Mouse (Mus musculus): ENCODE measurements around the gene Poglut1. TPM values are rescaled to one million over a fixed set of nuclear protein-coding genes. Genes with fewer than 3 reads are reported as not detected.

Gene Poglut1
- polyA plus RNA-seq, 1 experiment, result 17.9 TPM

GRCm38 (mm10) chr16:38521211-38521987 is 28.7 kb downstream of the Poglut1 start:
- no peaks in the 10 kb centered on the region for H3K27me3 ChIP-seq (ENCODE audit: control insufficient read depth, insufficient read depth, low read length)
- no peak for DNase-seq (ENCODE audit: low read depth in 1 of 2, low spot score in 2 of 2)
- no peak overlapping the region for H3K27ac ChIP-seq (ENCODE audit: insufficient read depth, low read length)
- H3K36me3 ChIP-seq (ENCODE audit: control insufficient read depth, insufficient read depth, low read length), result peaks cover 5% of the 10 kb centered on the region; the same call in 1 of the 2 replicates
- H3K4me1 ChIP-seq (ENCODE audit: control insufficient read depth, insufficient read depth, insufficient read length), result no peaks in the 10 kb centered on the region; the same call in none of the 2 replicates
- peak overlapping the region; percentile 22; the same call in 1 of the 2 replicates for H3K4me3 ChIP-seq (ENCODE audit: extremely low read depth, insufficient read depth, insufficient read length)
- 47% methylated on average over 8 of the region's 8 CpGs for WGBS
- TF ChIP-seq CTCF (IDR thresholded peaks at IDR 0.05; ENCODE audit: extremely low read depth, insufficient read depth, insufficient read length, insufficient replicate concordance), result no peak
- no peak for TF ChIP-seq POLR2A (IDR thresholded peaks at IDR 0.05; ENCODE audit: low read depth, low read length)

GRCm38 (mm10) chr16:38519140-38519539 is 30.9 kb downstream of the Poglut1 start:
- TF ChIP-seq CTCF (IDR thresholded peaks at IDR 0.05; ENCODE audit: extremely low read depth, insufficient read depth, insufficient read length, insufficient replicate concordance), result no peak
- no peak for TF ChIP-seq POLR2A (IDR thresholded peaks at IDR 0.05; ENCODE audit: low read depth, low read length)
- 96% methylated on average over 2 of the region's 2 CpGs for WGBS
- Histone ChIP-seq H3K4me1 (ENCODE audit: control insufficient read depth, insufficient read depth, insufficient read length) (no peaks in the 10 kb centered on the region; the same call in none of the 2 replicates), H3K27ac (ENCODE audit: insufficient read depth, low read length) (no peak overlapping the region), H3K27me3 (ENCODE audit: control insufficient read depth, insufficient read depth, low read length) (no peaks in the 10 kb centered on the region), H3K36me3 (ENCODE audit: control insufficient read depth, insufficient read depth, low read length) (peaks cover 7% of the 10 kb centered on the region), H3K4me3 (ENCODE audit: extremely low read depth, insufficient read depth, insufficient read length) (no peak overlapping the region)
- DNase-seq (ENCODE audit: low read depth in 1 of 2, low spot score in 2 of 2), result no peak

- no peaks in the 10 kb centered on the region for H3K4me1 ChIP-seq (ENCODE audit: control insufficient read depth, insufficient read depth, insufficient read length)
- no peak for TF ChIP-seq CTCF (IDR thresholded peaks at IDR 0.05; ENCODE audit: extremely low read depth, insufficient read depth, insufficient read length, insufficient replicate concordance)
- no peak overlapping the region for H3K4me3 ChIP-seq (ENCODE audit: extremely low read depth, insufficient read depth, insufficient read length)
- 96% methylated on average over 2 of the region's 2 CpGs for WGBS
- H3K36me3 ChIP-seq (ENCODE audit: control insufficient read depth, insufficient read depth, low read length), result peaks cover 20% of the 10 kb centered on the region
- no peak overlapping the region for H3K27ac ChIP-seq (ENCODE audit: insufficient read depth, low read length)
- no peaks in the 10 kb centered on the region for H3K27me3 ChIP-seq (ENCODE audit: control insufficient read depth, insufficient read depth, low read length)
- DNase-seq (ENCODE audit: low read depth in 1 of 2, low spot score in 2 of 2), result no peak
Measured at GRCm38 (mm10) chr16:38510846-38511245, 39.2 kb downstream of the Poglut1 start.

GRCm38 (mm10) chr16:38506041-38506634 is 43.9 kb downstream of the Poglut1 start:
- H3K36me3 ChIP-seq (ENCODE audit: control insufficient read depth, insufficient read depth, low read length), result peaks cover 13% of the 10 kb centered on the region
- peak; percentile 32 to 47 for DNase-seq (ENCODE audit: low read depth in 1 of 2, low spot score in 2 of 2)
- WGBS, result 75% methylated on average over 4 of the region's 4 CpGs

GRCm38 (mm10) chr16:38503528-38503927 is 46.5 kb downstream of the Poglut1 start:
- no peak for TF ChIP-seq POLR2A (IDR thresholded peaks at IDR 0.05; ENCODE audit: low read depth, low read length)
- TF ChIP-seq CTCF (IDR thresholded peaks at IDR 0.05; ENCODE audit: extremely low read depth, insufficient read depth, insufficient read length, insufficient replicate concordance), result no peak
- DNase-seq (ENCODE audit: low read depth in 1 of 2, low spot score in 2 of 2), result no peak
- no peaks in the 10 kb centered on the region for H3K27me3 ChIP-seq (ENCODE audit: control insufficient read depth, insufficient read depth, low read length)
- no peaks in the 10 kb centered on the region for H3K4me1 ChIP-seq (ENCODE audit: control insufficient read depth, insufficient read depth, insufficient read length)
- H3K36me3 ChIP-seq (ENCODE audit: control insufficient read depth, insufficient read depth, low read length), result peaks cover 18% of the 10 kb centered on the region
- no peak overlapping the region for H3K4me3 ChIP-seq (ENCODE audit: extremely low read depth, insufficient read depth, insufficient read length)
- H3K27ac ChIP-seq (ENCODE audit: insufficient read depth, low read length), result no peak overlapping the region
- WGBS, result 75% methylated on average over 4 of the region's 4 CpGs

More at GRCm38 (mm10) chr16:38506041-38506634, 43.9 kb downstream of the Poglut1 start:
- H3K4me1 ChIP-seq (ENCODE audit: control insufficient read depth, insufficient read depth, insufficient read length), result no peaks in the 10 kb centered on the region
- no peak for TF ChIP-seq POLR2A (IDR thresholded peaks at IDR 0.05; ENCODE audit: low read depth, low read length)
- peak; percentile 85; the same call in 1 of the 2 replicates for TF ChIP-seq CTCF (IDR thresholded peaks at IDR 0.05; ENCODE audit: extremely low read depth, insufficient read depth, insufficient read length, insufficient replicate concordance)
- H3K27ac ChIP-seq (ENCODE audit: insufficient read depth, low read length), result no peak overlapping the region
- no peak overlapping the region for H3K4me3 ChIP-seq (ENCODE audit: extremely low read depth, insufficient read depth, insufficient read length)
- H3K27me3 ChIP-seq (ENCODE audit: control insufficient read depth, insufficient read depth, low read length), result no peaks in the 10 kb centered on the region

GRCm38 (mm10) chr16:38502469-38502868 is 47.6 kb downstream of the Poglut1 start:
- Histone ChIP-seq H3K36me3 (ENCODE audit: control insufficient read depth, insufficient read depth, low read length) (peaks cover 24% of the 10 kb centered on the region), H3K4me3 (ENCODE audit: extremely low read depth, insufficient read depth, insufficient read length) (no peak overlapping the region), H3K4me1 (ENCODE audit: control insufficient read depth, insufficient read depth, insufficient read length) (no peaks in the 10 kb centered on the region), H3K27ac (ENCODE audit: insufficient read depth, low read length) (no peak overlapping the region), H3K27me3 (ENCODE audit: control insufficient read depth, insufficient read depth, low read length) (no peaks in the 10 kb centered on the region)
- DNase-seq (ENCODE audit: low read depth in 1 of 2, low spot score in 2 of 2), result no peak
- TF ChIP-seq POLR2A (IDR thresholded peaks at IDR 0.05; ENCODE audit: low read depth, low read length) (no peak), CTCF (IDR thresholded peaks at IDR 0.05; ENCODE audit: extremely low read depth, insufficient read depth, insufficient read length, insufficient replicate concordance) (no peak)
- whole genome bisulfite sequencing, result 96% methylated on average over 10 of the region's 10 CpGs

All from spleen, adult 2 months (tissue).